ENCODE assay signal across 9 mouse cellular contexts in genomic region chr5:33270568-33270967, GRCm38 (mm10). TPM values are rescaled to one million over a fixed set of nuclear protein-coding genes. Genes with fewer than 3 reads are reported as not detected.
DNase-seq lines count a peak whose midpoint lies in the region; TF ChIP-seq lines count a peak whose summit lies in the region.
"Had no signal": no experiment of that assay in that cellular context is flagged by ENCODE, and none has a peak within 500 bp of the region (broad histone marks: within the 10 kb centered on the region; RNA-seq: fewer than 3 reads in every experiment).

No protein-coding gene starts in this region.

- no peaks in the 10 kb centered on the region for H3K27me3 ChIP-seq in CH12.LX (replicated peaks)
- H3K27me3 ChIP-seq in heart, adult 2 months (ENCODE audit: control insufficient read depth, insufficient read depth, low read length) = no peaks in the 10 kb centered on the region
- H3K27me3 ChIP-seq: neural tube, embryonic 12.5 days had no signal

- peaks cover 57 to 78% of the 10 kb centered on the region in 2 experiments for H3K36me3 ChIP-seq in CH12.LX (replicated peaks in 1 of 2; ENCODE audit: control insufficient read depth in 1 of 2, insufficient read depth in 1 of 2, low read length in 1 of 2)
- peaks cover 8% of the 10 kb centered on the region for H3K36me3 ChIP-seq in heart, adult 2 months (ENCODE audit: control insufficient read depth, insufficient read depth, low read length)

- H3K4me1 ChIP-seq in CH12.LX (ENCODE audit: control insufficient read depth in 1 of 2, insufficient read depth in 2 of 2) = peaks cover 13 to 38% of the 10 kb centered on the region in 2 experiments
- H3K4me1 ChIP-seq in cortical plate, adult 2 months (ENCODE audit: control insufficient read depth, insufficient read depth, low read length) = peaks cover 9% of the 10 kb centered on the region
- H3K4me1 ChIP-seq in heart, adult 2 months (ENCODE audit: control insufficient read depth, insufficient read depth, low read length) = peaks cover 21% of the 10 kb centered on the region

- peak; percentile 87 to 95 for TF ChIP-seq CTCF in CH12.LX (conservative IDR thresholded peaks at IDR 0.05 in 1 of 2, IDR thresholded peaks at IDR 0.05 in 1 of 2; ENCODE audit: low read depth in 2 of 2, low read length in 2 of 2)
- peak; percentile 98 for TF ChIP-seq CTCF in cortical plate, adult 2 months (IDR thresholded peaks at IDR 0.05; ENCODE audit: extremely low read depth, insufficient read depth, low read length)
- TF ChIP-seq CTCF in heart, adult 2 months (IDR thresholded peaks at IDR 0.05) = no peak

- TF ChIP-seq EP300 in CH12.LX (IDR thresholded peaks at IDR 0.05; ENCODE audit: low read length) = no peak
- peak; percentile 84 for TF ChIP-seq EP300 in heart, adult 2 months (IDR thresholded peaks at IDR 0.05; ENCODE audit: insufficient read depth, low read depth, low read length)

- H3K4me3 ChIP-seq in CH12.LX (replicated peaks in 1 of 3; ENCODE audit: low read depth in 2 of 3, low read length in 2 of 3, poor library complexity in 1 of 3) = no peak overlapping the region
- no peak overlapping the region for H3K4me3 ChIP-seq in cortical plate, adult 2 months (ENCODE audit: insufficient read depth, low read length)
- H3K4me3 ChIP-seq in heart, adult 2 months = no peak overlapping the region
- H3K4me3 ChIP-seq: neural tube, embryonic 12.5 days had no signal

- H3K79me2 ChIP-seq in CH12.LX (replicated peaks; ENCODE audit: control insufficient read depth, extremely low read depth, insufficient read depth, poor library complexity, severe bottlenecking) = peaks cover 52% of the 10 kb centered on the region
- H3K79me2 ChIP-seq in heart, adult 2 months (replicated peaks; ENCODE audit: control insufficient read depth, insufficient read depth, low read length) = peaks cover 20% of the 10 kb centered on the region

- 7% methylated on average over 5 of the region's 5 CpGs for WGBS in heart, adult 2 months

- no peak overlapping the region for H3K9ac ChIP-seq in CH12.LX (ENCODE audit: insufficient read depth, low read depth)
- H3K9ac ChIP-seq in heart, adult 2 months (ENCODE audit: low read depth, low read length) = no peak overlapping the region
- H3K9ac ChIP-seq: neural tube, embryonic 12.5 days had no signal

- TF ChIP-seq POLR2A in CH12.LX (IDR thresholded peaks at IDR 0.05; ENCODE audit: low read depth, low read length) = no peak
- TF ChIP-seq POLR2A in cortical plate, adult 2 months (IDR thresholded peaks at IDR 0.05; ENCODE audit: extremely low read depth, insufficient read depth, low read length) = no peak
- TF ChIP-seq POLR2A in heart, adult 2 months (IDR thresholded peaks at IDR 0.05; ENCODE audit: insufficient read depth, low read depth, low read length) = no peak

- intact Hi-C loops in heart, adult 2 months (cut with DNase I) = loop anchor here (1.0 to 10.0 kb wide), 2 partner anchors 67 to 256 kb away; partner anchors contain the start of gene Ywhah

- in situ Hi-C loops in CH12.LX (cut with MboI; ENCODE audit: low pct_ligation_motif_present, low pct_unique_long_range_greater_than_20kb, low sequenced_read_pairs) = loop anchor here (5.0 to 25.0 kb wide), 2 partner anchors 107 to 317 kb away; partner anchors contain the start of gene Uvssa

- no peak overlapping the region for H3K27ac ChIP-seq in CH12.LX (ENCODE audit: insufficient read depth, low read depth)
- H3K27ac ChIP-seq in cortical plate, adult 2 months (ENCODE audit: insufficient read depth, low read length) = peak overlapping the region; percentile 62; the same call in 1 of the 2 replicates
- no peak overlapping the region for H3K27ac ChIP-seq in heart, adult 2 months
- H3K27ac ChIP-seq: neural tube, embryonic 12.5 days had no signal

- H3K9me3 ChIP-seq in CH12.LX (replicated peaks; ENCODE audit: low read length) = no peaks in the 10 kb centered on the region
- H3K9me3 ChIP-seq: neural tube, embryonic 12.5 days had no signal

- no peak overlapping the region for H3K4me2 ChIP-seq in CH12.LX (ENCODE audit: insufficient read depth, low read depth, poor library complexity, severe bottlenecking)
- H3K4me2 ChIP-seq: neural tube, embryonic 12.5 days had no signal

- peak; percentile 66 for TF ChIP-seq RAD21 in CH12.LX (IDR thresholded peaks at IDR 0.05; ENCODE audit: low read depth, low read length)

- dilution Hi-C loops in CH12.LX (cut with MboI; ENCODE audit: extremely low pct_ligation_motif_present, extremely low pct_unique_long_range_greater_than_20kb, low sequenced_read_pairs) = no loop called here

- DNase-seq in CH12.LX (ENCODE audit: extremely low read depth) (peak; percentile 84), ZHBTc4 (ENCODE audit: low read depth, low spot score) (peak; percentile 86)
- peak; percentile 82 to 90 for DNase-seq in heart, adult 2 months
- peak; percentile 87 for DNase-seq in layer of hippocampus, adult 9-11 months
- peak; percentile 91 for DNase-seq in lung, postnatal 14 days
- DNase-seq in right cerebral cortex, postnatal 14 days = peak; percentile 86
- DNase-seq in yolk sac, embryonic 10.5 days (ENCODE audit: low spot score) = peak; percentile 68

TF ChIP-seq in CH12.LX, 34 proteins besides CTCF, POLR2A, EP300 and RAD21:
- no peak for TF ChIP-seq JUND (conservative IDR thresholded peaks at IDR 0.05; ENCODE audit: low read depth, low read length)
- TF ChIP-seq SMC3 (IDR thresholded peaks at IDR 0.05; ENCODE audit: low read depth, low read length) = peak; percentile 74
- TF ChIP-seq TBP (conservative IDR thresholded peaks at IDR 0.05; ENCODE audit: low read depth, low read length) = no peak
- TF ChIP-seq BHLHE40 (IDR thresholded peaks at IDR 0.05; ENCODE audit: low read depth, low read length) = peak; percentile 94
TF ChIP-seq in CH12.LX: peak in this region for 2.

RNA-seq across cellular contexts. Expression of gene Ctbp1, which starts 4.2 kb away (rescaled TPM):
- total RNA-seq in CH12.LX (2012; rRNA removed) (173 and 187 TPM in 2 replicates), CH12.LX (2014; rRNA removed) (101 and 109 TPM in 2 replicates)
- 167 and 188 TPM in 2 replicates for polyA plus RNA-seq in CH12.LX (2012; ENCODE audit: insufficient read length, low read depth)
- polyA plus RNA-seq in cortical plate, adult 2 months (2012; rRNA removed) = 250 and 269 TPM in 2 replicates
- total RNA-seq in heart, adult 2 months (2021) = 100 to 1,000 TPM; 213 to 227 TPM
- 175 and 178 TPM in 2 replicates for polyA plus RNA-seq in heart, adult 2 months (2012; rRNA removed)

RNA-seq across cellular contexts. Expression of gene Spon2, which starts 52.3 kb away (rescaled TPM):
- total RNA-seq in CH12.LX (2012; rRNA removed) (0.21 TPM in 1 of 2 replicates, not detected in the other), CH12.LX (2014; rRNA removed) (not detected in 2 replicates)
- polyA plus RNA-seq in CH12.LX (2012; ENCODE audit: insufficient read length, low read depth) = not detected in 2 replicates
- polyA plus RNA-seq in cortical plate, adult 2 months (2012; rRNA removed) = 0.09 and 0.15 TPM in 2 replicates
- 10 to 100 TPM in 1 of 2 experiments, 1 to 10 TPM in 1; 2.6 to 13.7 TPM for total RNA-seq in heart, adult 2 months (2021)
- 13.8 and 28.5 TPM in 2 replicates for polyA plus RNA-seq in heart, adult 2 months (2012; rRNA removed)

Comparison
In these comparisons a context has a peak if more than half of its experiments do, and no peak if none do; other contexts are left out.
1. RNA of gene Spon2, which starts 52.3 kb away (polyA plus RNA-seq): 13.8 to 28.5 TPM in heart, adult 2 months; 0.09 to 0.15 TPM in cortical plate, adult 2 months and not detected in CH12.LX; every median in the first group is over 10 times any median in the second.
2. Peak in every context shown above with its lines, with median percentiles within 50 percentile points of each other: DNase-seq.